Mouse (Mus musculus): Measurements from ENCODE around the gene Rnf41. TPM values are rescaled to one million over a fixed set of nuclear protein-coding genes. Genes with fewer than 3 reads are reported as not detected.

The Rnf41 gene
- total and polyA plus RNA-seq, 2 experiments from 2014 or later = 75.8 to 98.1 TPM

GRCm38 (mm10) chr10:128396716-128397264, 14.7 kb upstream of the Rnf41 start:
- ATAC-seq (no peak), DNase-seq (ENCODE audit: low spot score) (no peak)
- Histone ChIP-seq H3K4me2 (ENCODE audit: low read depth, low read length) (no peak overlapping the region), H3K9ac (replicated peaks; ENCODE audit: low read length) (no peak overlapping the region), H3K36me3 (ENCODE audit: insufficient read depth, low read length) (peaks cover 20% of the 10 kb centered on the region), H3K9me3 (ENCODE audit: low read length) (no peaks in the 10 kb centered on the region), H3K4me3 (ENCODE audit: low read length) (no peak overlapping the region), H3K27me3 (ENCODE audit: insufficient read depth, low read length) (no peaks in the 10 kb centered on the region), H3K27ac (no peak overlapping the region), H3K4me1 (ENCODE audit: insufficient read depth, low read length) (no peaks in the 10 kb centered on the region)
- 63% methylated on average over 10 of the region's 10 CpGs for WGBS
- TF ChIP-seq CTCF (IDR thresholded peaks at IDR 0.05; ENCODE audit: low read depth) = no peak

GRCm38 (mm10) chr10:128397466-128397865, 14.0 kb upstream of the Rnf41 start:
- DNase-seq (ENCODE audit: low spot score) = peak; percentile 47
- peaks cover 16% of the 10 kb centered on the region for H3K36me3 ChIP-seq (ENCODE audit: insufficient read depth, low read length)
- no peak for TF ChIP-seq CTCF (IDR thresholded peaks at IDR 0.05; ENCODE audit: low read depth)
- no peaks in the 10 kb centered on the region for H3K9me3 ChIP-seq (ENCODE audit: low read length)
- H3K27ac ChIP-seq = no peak overlapping the region
- H3K27me3 ChIP-seq (ENCODE audit: insufficient read depth, low read length) = no peaks in the 10 kb centered on the region
- H3K4me2 ChIP-seq (ENCODE audit: low read depth, low read length) = no peak overlapping the region
- H3K4me3 ChIP-seq (ENCODE audit: low read length) = no peak overlapping the region
- H3K4me1 ChIP-seq (ENCODE audit: insufficient read depth, low read length) = no peaks in the 10 kb centered on the region
- H3K9ac ChIP-seq (replicated peaks; ENCODE audit: low read length) = no peak overlapping the region
- WGBS = 49% methylated on average over 7 of the region's 7 CpGs
- ATAC-seq = peak; percentile 57

DNA sequence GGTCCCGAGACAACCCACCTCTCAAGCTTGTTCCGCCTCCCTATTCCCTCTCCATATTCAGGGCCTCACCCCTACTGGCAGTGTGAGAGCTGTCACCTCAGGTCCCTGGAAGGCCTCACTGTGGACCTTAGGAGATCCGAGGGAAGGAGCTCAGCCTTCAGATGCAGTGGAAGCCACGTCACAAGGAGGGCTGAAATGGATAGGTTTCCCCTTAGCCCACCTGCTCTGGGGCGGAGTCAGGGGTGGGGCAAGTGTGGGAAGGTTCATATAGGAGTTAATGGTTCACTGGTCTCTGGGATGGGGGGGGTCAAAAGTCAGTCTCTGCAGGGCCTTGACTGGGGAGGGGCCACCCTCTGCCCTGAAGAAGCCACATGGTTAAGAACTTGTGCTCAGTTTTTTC, 11.1 kb upstream of the Rnf41 start:
- Histone ChIP-seq H3K9me3 (ENCODE audit: low read length) (no peaks in the 10 kb centered on the region), H3K27me3 (ENCODE audit: insufficient read depth, low read length) (no peaks in the 10 kb centered on the region), H3K9ac (replicated peaks; ENCODE audit: low read length) (no peak overlapping the region), H3K4me2 (ENCODE audit: low read depth, low read length) (no peak overlapping the region), H3K4me1 (ENCODE audit: insufficient read depth, low read length) (no peaks in the 10 kb centered on the region), H3K36me3 (ENCODE audit: insufficient read depth, low read length) (peaks cover 4% of the 10 kb centered on the region; the same call in 1 of the 2 replicates), H3K27ac (no peak overlapping the region), H3K4me3 (ENCODE audit: low read length) (no peak overlapping the region)
- no peak for DNase-seq (ENCODE audit: low spot score)
- WGBS = 40% methylated on average over 5 of the region's 5 CpGs
- no peak for TF ChIP-seq CTCF (IDR thresholded peaks at IDR 0.05; ENCODE audit: low read depth)
- no peak for ATAC-seq

DNA sequence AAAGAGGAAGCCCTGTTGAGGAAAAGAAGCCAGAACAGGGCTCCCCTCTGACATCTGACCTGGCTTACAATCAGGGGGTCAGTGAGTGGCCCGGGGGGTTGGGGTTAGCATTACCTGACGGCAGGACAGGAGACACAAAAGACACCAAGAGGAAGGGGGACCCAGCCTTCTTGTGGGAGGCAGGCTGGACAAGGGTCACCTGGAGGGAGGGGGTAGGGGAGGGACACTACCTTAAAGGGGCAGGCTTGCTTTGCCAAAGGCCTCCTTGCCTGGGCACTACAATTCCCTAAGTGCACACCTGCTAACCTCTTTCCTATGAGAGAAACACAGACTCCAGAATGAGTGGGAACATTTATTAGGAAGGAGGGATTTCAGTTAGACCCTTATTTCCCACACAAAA, 10.4 kb upstream of the Rnf41 start, which contains the start of gene Slc39a5:
TSS of gene Slc39a5 (minus strand) at position 174 of the 400 bp plus-strand sequence.
- H3K4me1 ChIP-seq (ENCODE audit: insufficient read depth, low read length) = no peaks in the 10 kb centered on the region
- H3K4me2 ChIP-seq (ENCODE audit: low read depth, low read length) = no peak within 1 kb of the TSS
- no peaks in the 10 kb centered on the region for H3K9me3 ChIP-seq (ENCODE audit: low read length)
- WGBS = 17% methylated on average over 2 of the region's 2 CpGs
- ATAC-seq (no peak), DNase-seq (ENCODE audit: low spot score) (no peak)
- no peak for TF ChIP-seq CTCF (IDR thresholded peaks at IDR 0.05; ENCODE audit: low read depth)
- no peak within 1 kb of the TSS for H3K9ac ChIP-seq (replicated peaks; ENCODE audit: low read length)
- H3K4me3 ChIP-seq (ENCODE audit: low read length) = no peak within 1 kb of the TSS
- H3K27me3 ChIP-seq (ENCODE audit: insufficient read depth, low read length) = no peaks in the 10 kb centered on the region
- no peak within 1 kb of the TSS for H3K27ac ChIP-seq
- H3K36me3 ChIP-seq (ENCODE audit: insufficient read depth, low read length) = peaks cover 3% of the 10 kb centered on the region; the same call in 1 of the 2 replicates

- 77% methylated on average over 9 of the region's 9 CpGs for WGBS
- TF ChIP-seq CTCF (IDR thresholded peaks at IDR 0.05; ENCODE audit: low read depth) = no peak
- DNase-seq (ENCODE audit: low spot score) (no peak), ATAC-seq (no peak)
- Histone ChIP-seq H3K4me1 (ENCODE audit: insufficient read depth, low read length) (no peaks in the 10 kb centered on the region), H3K9ac (replicated peaks; ENCODE audit: low read length) (no peak overlapping the region), H3K4me2 (ENCODE audit: low read depth, low read length) (no peak overlapping the region), H3K36me3 (ENCODE audit: insufficient read depth, low read length) (no peaks in the 10 kb centered on the region), H3K27me3 (ENCODE audit: insufficient read depth, low read length) (no peaks in the 10 kb centered on the region), H3K4me3 (ENCODE audit: low read length) (no peak overlapping the region), H3K27ac (no peak overlapping the region), H3K9me3 (ENCODE audit: low read length) (no peaks in the 10 kb centered on the region)
These were observed 9.8 kb upstream of the Rnf41 start for GRCm38 (mm10) chr10:128401638-128402037.

DNA sequence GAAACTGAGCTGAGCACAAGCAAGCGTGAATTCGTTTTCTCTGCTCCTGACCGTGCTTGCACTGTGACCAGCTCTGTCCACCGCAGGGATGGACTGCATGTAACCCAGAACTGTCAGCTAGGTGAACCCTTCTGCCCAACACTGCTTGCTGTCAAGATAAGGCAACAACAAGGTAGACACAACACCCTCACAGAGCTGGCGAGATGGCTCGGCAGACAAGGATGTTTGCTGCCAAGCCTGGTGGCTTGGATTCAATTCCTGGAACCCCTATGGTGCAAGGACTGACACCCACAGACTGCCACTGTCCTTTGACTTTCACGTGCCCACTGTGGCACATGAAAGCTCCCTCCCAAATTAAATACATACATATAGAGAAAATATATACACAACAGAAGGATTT, 7.5 kb upstream of the Rnf41 start:
- H3K36me3 ChIP-seq (ENCODE audit: insufficient read depth, low read length) = peaks cover 2% of the 10 kb centered on the region; the same call in 1 of the 2 replicates
- no peaks in the 10 kb centered on the region for H3K9me3 ChIP-seq (ENCODE audit: low read length)
- DNase-seq (ENCODE audit: low spot score) = peak; percentile 22
- H3K4me3 ChIP-seq (ENCODE audit: low read length) = no peak overlapping the region
- H3K9ac ChIP-seq (replicated peaks; ENCODE audit: low read length) = no peak overlapping the region
- no peak for TF ChIP-seq CTCF (IDR thresholded peaks at IDR 0.05; ENCODE audit: low read depth)
- H3K27me3 ChIP-seq (ENCODE audit: insufficient read depth, low read length) = no peaks in the 10 kb centered on the region
- 78% methylated on average over 7 of the region's 7 CpGs for WGBS
- no peak for ATAC-seq
- H3K4me2 ChIP-seq (ENCODE audit: low read depth, low read length) = no peak overlapping the region
- H3K4me1 ChIP-seq (ENCODE audit: insufficient read depth, low read length) = 0 out of 2 replicates have a peak, but pooled peaks cover 5% of the 10 kb centered on the region
- no peak overlapping the region for H3K27ac ChIP-seq
